8 mouse cellular contexts compared by ENCODE assay signal in the genomic region with DNA sequence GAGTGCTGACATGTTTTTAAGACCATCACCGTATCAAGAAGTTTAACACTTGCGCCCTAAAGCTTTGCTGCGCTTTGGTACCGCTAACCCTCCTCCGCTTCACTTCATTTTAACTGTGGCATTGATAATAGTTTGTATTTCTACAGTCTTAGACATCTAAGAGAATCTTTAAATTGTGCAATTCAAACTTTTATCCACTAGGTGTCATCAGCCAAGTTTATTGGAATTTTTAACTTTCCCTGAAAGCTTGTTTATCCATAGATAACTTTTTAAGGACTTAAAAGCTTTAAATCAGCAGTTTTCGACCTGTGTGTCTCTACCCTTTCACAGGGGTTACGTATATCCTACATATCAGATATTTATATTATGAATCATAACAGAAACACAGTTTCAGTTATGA. TPM values are rescaled to one million over a fixed set of nuclear protein-coding genes. Genes with fewer than 3 reads are reported as not detected.
A peak's percentile ranks its signal among the peaks of the same experiment; 100 is the strongest.
DNase-seq lines count a peak whose midpoint lies in the region; ATAC-seq and TF ChIP-seq lines count a peak whose summit lies in the region.

No protein-coding gene starts in this region.

- H3K9ac ChIP-seq in hindbrain, embryonic 15.5 days: no peak overlapping the region; the same call in 1 of the 2 replicates
- no peak overlapping the region for H3K9ac ChIP-seq in neural tube, embryonic 15.5 days (replicated peaks)

- H3K9me3 ChIP-seq in hindbrain, embryonic 15.5 days: no peaks in the 10 kb centered on the region
- H3K9me3 ChIP-seq in neural tube, embryonic 15.5 days (replicated peaks): no peaks in the 10 kb centered on the region

- no peak overlapping the region for H3K27ac ChIP-seq in left cerebral cortex, adult 2 months
- no peak overlapping the region for H3K27ac ChIP-seq in hindbrain, embryonic 15.5 days (replicated peaks)
- no peak overlapping the region for H3K27ac ChIP-seq in neural tube, embryonic 15.5 days (replicated peaks)

- intact Hi-C loops in left cerebral cortex, adult 2 months (cut with DNase I): loop anchor here (10.0 kb wide), 1 partner anchor 395 kb away; no protein-coding TSS in a partner anchor

- H3K36me3 ChIP-seq in hindbrain, embryonic 15.5 days: peaks cover 5% of the 10 kb centered on the region
- H3K36me3 ChIP-seq in neural tube, embryonic 15.5 days: peaks cover 14% of the 10 kb centered on the region; the same call in 1 of the 2 replicates

- H3K4me2 ChIP-seq in hindbrain, embryonic 15.5 days: peak overlapping the region; percentile 72
- peak overlapping the region; percentile 94 for H3K4me2 ChIP-seq in neural tube, embryonic 15.5 days

- no peaks in the 10 kb centered on the region for H3K27me3 ChIP-seq in hindbrain, embryonic 15.5 days
- no peaks in the 10 kb centered on the region for H3K27me3 ChIP-seq in neural tube, embryonic 15.5 days (replicated peaks)

- peaks cover 18% of the 10 kb centered on the region for H3K4me1 ChIP-seq in hindbrain, embryonic 15.5 days (replicated peaks)
- peaks cover 19% of the 10 kb centered on the region for H3K4me1 ChIP-seq in neural tube, embryonic 15.5 days

- 67% methylated on average over 7 of the region's 7 CpGs for WGBS in hindbrain, embryonic 15.5 days
- WGBS in neural tube, embryonic 15.5 days: 70% methylated on average over 7 of the region's 7 CpGs

- no peak overlapping the region for H3K4me3 ChIP-seq in left cerebral cortex, adult 2 months
- no peak overlapping the region for H3K4me3 ChIP-seq in hindbrain, embryonic 15.5 days
- 0 out of 2 replicates have a peak overlapping the region, but pooled peaks have one; percentile 5 for H3K4me3 ChIP-seq in neural tube, embryonic 15.5 days (replicated peaks)

- no peak for ATAC-seq in hindbrain, embryonic 15.5 days (ENCODE audit: low FRiP score, low read depth)
- no peak for ATAC-seq in neural tube, embryonic 15.5 days (ENCODE audit: low FRiP score)

- DNase-seq in left cerebral cortex, adult 2 months (ENCODE audit: extremely low spot score in 1 of 2, low spot score in 2 of 2): no peak
- DNase-seq in left cerebral cortex, adult 18-20 months (ENCODE audit: low spot score in 2 of 2): no peak
- peak; percentile 43 for DNase-seq in adipocyte (ENCODE audit: low spot score)
- DNase-seq in thymus, postnatal 4 days: no peak
- DNase-seq in spleen, postnatal 14 days (ENCODE audit: low spot score in 2 of 2): no peak
- no peak for DNase-seq in urinary bladder, postnatal 36 days (ENCODE audit: low spot score in 2 of 2)

- TF ChIP-seq CTCF in left cerebral cortex, adult 2 months (IDR thresholded peaks at IDR 0.05): peak; percentile 65

RNA-seq across cellular contexts. Expression of gene Ercc8, which starts 1.4 kb away (rescaled TPM):
- total RNA-seq in left cerebral cortex, adult 2 months (2021): 10 to 100 TPM; 17.5 to 19.9 TPM
- total RNA-seq in left cerebral cortex, adult 18-20 months (2021): 10 to 100 TPM; 15.2 to 16.0 TPM
- 30.3 and 31.8 TPM in 2 replicates for polyA plus RNA-seq in hindbrain, embryonic 15.5 days (2015; fragmentation: Nextera tagmentation; extraction: Ambion mirVana)
- 26.4 and 31.8 TPM in 2 replicates for polyA plus RNA-seq in neural tube, embryonic 15.5 days (2015; fragmentation: Nextera tagmentation; extraction: Ambion mirVana)

RNA-seq across cellular contexts. Expression of gene Ndufaf2, which starts 1.5 kb away (rescaled TPM):
- total RNA-seq in left cerebral cortex, adult 2 months (2021): 10 to 100 TPM; 21.1 to 27.2 TPM
- total RNA-seq in left cerebral cortex, adult 18-20 months (2021): 10 to 100 TPM; 24.0 to 25.2 TPM
- polyA plus RNA-seq in hindbrain, embryonic 15.5 days (2015; fragmentation: Nextera tagmentation; extraction: Ambion mirVana): 78.5 and 79.3 TPM in 2 replicates
- 68.0 and 80.3 TPM in 2 replicates for polyA plus RNA-seq in neural tube, embryonic 15.5 days (2015; fragmentation: Nextera tagmentation; extraction: Ambion mirVana)

RNA-seq across cellular contexts. Expression of gene Elovl7, which starts 54.2 kb away (rescaled TPM):
- total RNA-seq in left cerebral cortex, adult 2 months (2021): 1 to 10 TPM; 6.6 to 7.1 TPM
- 1 to 10 TPM; 5.9 to 6.0 TPM for total RNA-seq in left cerebral cortex, adult 18-20 months (2021)
- 2.7 and 3.0 TPM in 2 replicates for polyA plus RNA-seq in hindbrain, embryonic 15.5 days (2015; fragmentation: Nextera tagmentation; extraction: Ambion mirVana)
- polyA plus RNA-seq in neural tube, embryonic 15.5 days (2015; fragmentation: Nextera tagmentation; extraction: Ambion mirVana): 2.0 and 4.0 TPM in 2 replicates
